Mouse (Mus musculus) ES-E14 (cell line): ENCODE data around the gene Grap.

Experiments
- CHD2 ChIP-seq: IDR thresholded peaks from 2 replicates; pipeline ENCODE4 v1.6.1; 2014; ENCODE audit warnings: mild to moderate bottlenecking, low read depth, low read length, inconsistent platforms
- MAFK ChIP-seq: IDR thresholded peaks from 2 replicates; pipeline ENCODE4 v1.6.1; 2014; ENCODE audit warnings: mild to moderate bottlenecking, low read depth, low read length, inconsistent platforms; ENCODE audit not compliant: insufficient read depth
- ZNF384 ChIP-seq: IDR thresholded peaks from 2 replicates; pipeline ENCODE4 v1.6.1; 2012; ENCODE audit warnings: low read depth, low read length, inconsistent platforms

DNA sequence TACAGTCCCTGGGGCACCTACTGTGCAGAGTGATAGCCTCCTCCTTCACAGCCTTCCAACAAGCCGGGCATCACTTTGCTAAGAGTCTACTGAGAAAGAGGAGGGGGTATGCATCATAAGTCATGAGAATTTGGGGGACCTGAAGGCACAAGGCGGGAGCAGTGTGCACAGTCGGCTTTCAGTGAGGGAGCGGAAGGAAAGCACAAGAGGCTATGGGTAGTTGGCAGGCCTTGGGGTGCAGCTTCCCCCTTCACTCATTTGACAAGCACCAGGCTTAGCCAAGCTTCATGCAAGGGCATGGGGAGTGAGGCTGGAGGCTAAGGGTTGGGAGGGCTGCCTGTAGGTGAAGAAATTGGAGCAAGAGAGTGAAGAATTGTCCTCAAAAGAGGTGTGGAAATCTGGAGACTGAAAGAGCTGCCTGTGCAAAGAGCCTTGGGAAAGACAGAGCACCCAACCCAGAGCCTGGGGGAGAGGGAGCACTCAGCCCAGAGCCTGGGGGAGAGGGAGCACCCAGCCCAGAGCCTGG, 1.8 kb downstream of the Grap start:
- TF ChIP-seq MAFK (no peak), CHD2 (no peak), ZNF384 (no peak)
